Mouse (Mus musculus) CH12.LX (cell line): Measurements from ENCODE around the gene 2610507B11Rik. TPM values are rescaled to one million over a fixed set of nuclear protein-coding genes. Genes with fewer than 3 reads are reported as not detected.

ENCODE experiments used
- DNase-seq: peaks from one replicate; pipeline ENCODE4 v3.0.0-alpha.2; 2013; ENCODE audit errors: extremely low read depth
- H3K27ac ChIP-seq: 2 replicates; pipeline ENCODE4 v1.5.1; 2012; ENCODE audit warnings: low read depth, mild to moderate bottlenecking, control low read depth, moderate library complexity; ENCODE audit not compliant: insufficient read depth
- H3K27me3 ChIP-seq: replicated peaks from 2 replicates; pipeline ENCODE3; 2012; ENCODE audit warnings: inconsistent platforms
- H3K36me3 ChIP-seq, 2 experiments: replicated peaks in 1 of 2; 2 replicates each; pipeline versions ENCODE3 to v1.6.1; 2012; ENCODE audit warnings: inconsistent platforms in 1 of 2, low read length in 1 of 2, mild to moderate bottlenecking in 1 of 2, mixed read lengths in 1 of 2, moderate library complexity in 1 of 2; ENCODE audit not compliant: control insufficient read depth in 1 of 2, insufficient read depth in 1 of 2
- H3K4me1 ChIP-seq, 2 experiments: 2 replicates each; pipeline ENCODE4 v1.6.1; 2012; ENCODE audit warnings: inconsistent platforms in 1 of 2, moderate library complexity in 1 of 2; ENCODE audit not compliant: insufficient read depth in 2 of 2, control insufficient read depth in 1 of 2
- H3K4me2 ChIP-seq: 2 replicates; pipeline ENCODE4 v1.6.1; 2012; ENCODE audit warnings: low read depth, mild to moderate bottlenecking, control low read depth; ENCODE audit not compliant: poor library complexity, insufficient read depth, severe bottlenecking
- H3K4me3 ChIP-seq, 3 experiments: fragments of 150-350 bp in 1 of 3; sonication (generic) in 1 of 3; replicated peaks in 1 of 3; 2 replicates each; pipeline versions ENCODE3 to v1.5.1; 2011 to 2012; ENCODE audit warnings: low read depth in 2 of 3, low read length in 2 of 3, mild to moderate bottlenecking in 2 of 3, moderate library complexity in 2 of 3, control low read depth in 1 of 3, improper control_type of control experiment in 1 of 3, inconsistent platforms in 1 of 3, mixed read lengths in 1 of 3; ENCODE audit not compliant: poor library complexity in 1 of 3
- H3K79me2 ChIP-seq: replicated peaks from 2 replicates; pipeline ENCODE4 v1.6.1; 2012; ENCODE audit warnings: mild to moderate bottlenecking, moderate library complexity; ENCODE audit not compliant: control insufficient read depth, poor library complexity, insufficient read depth, severe bottlenecking; ENCODE audit errors: extremely low read depth
- H3K9ac ChIP-seq: 2 replicates; pipeline ENCODE4 v1.6.1; 2012; ENCODE audit warnings: low read depth, mild to moderate bottlenecking, control low read depth, moderate library complexity; ENCODE audit not compliant: insufficient read depth
- H3K9me3 ChIP-seq: replicated peaks from 2 replicates; pipeline ENCODE3; 2012; ENCODE audit warnings: low read length, inconsistent platforms, mixed read lengths
- BHLHE40 ChIP-seq: IDR thresholded peaks from 2 replicates; pipeline ENCODE4 v1.6.1; 2011; ENCODE audit warnings: mild to moderate bottlenecking, low read depth, low read length, improper control_type of control experiment
- CHD1 ChIP-seq: IDR thresholded peaks from 2 replicates; pipeline ENCODE4 v1.6.1; 2012; ENCODE audit warnings: low read depth, low read length, improper control_type of control experiment, inconsistent platforms
- CHD2 ChIP-seq: IDR thresholded peaks from 2 replicates; pipeline ENCODE4 v1.6.1; 2011; ENCODE audit warnings: low read length, improper control_type of control experiment
- CTCF ChIP-seq, 2 experiments: IDR thresholded peaks in 1 of 2; conservative IDR thresholded peaks in 1 of 2; 2 replicates each; pipeline ENCODE4 v1.5.1; 2011 to 2012; ENCODE audit warnings: low read depth in 2 of 2, low read length in 2 of 2, improper control_type of control experiment in 1 of 2, inconsistent platforms in 1 of 2, mild to moderate bottlenecking in 1 of 2, moderate library complexity in 1 of 2
- E2F4 ChIP-seq: IDR thresholded peaks from 2 replicates; pipeline ENCODE4 v1.6.1; 2011; ENCODE audit warnings: low read depth, low read length, improper control_type of control experiment; ENCODE audit not compliant: insufficient replicate concordance
- ELF1 ChIP-seq: IDR thresholded peaks from 2 replicates; pipeline ENCODE4 v1.6.1; 2014; ENCODE audit warnings: low read depth, mild to moderate bottlenecking, inconsistent platforms, low read length, improper control_type of control experiment
- EP300 ChIP-seq: IDR thresholded peaks from 2 replicates; pipeline ENCODE4 v1.6.1; 2011; ENCODE audit warnings: low read length, improper control_type of control experiment
- GABPA ChIP-seq: IDR thresholded peaks from 2 replicates; pipeline ENCODE4 v1.6.1; 2012; ENCODE audit warnings: low read depth, low read length, improper control_type of control experiment, inconsistent platforms; ENCODE audit not compliant: insufficient replicate concordance
- HCFC1 ChIP-seq: IDR thresholded peaks from 2 replicates; pipeline ENCODE4 v1.6.1; 2012; ENCODE audit warnings: low read depth, mild to moderate bottlenecking, inconsistent platforms, low read length, improper control_type of control experiment
- IRF4 ChIP-seq: IDR thresholded peaks from 2 replicates; pipeline ENCODE4 v1.6.1; 2014; ENCODE audit warnings: low read depth, mild to moderate bottlenecking, inconsistent platforms, low read length, improper control_type of control experiment
- JUN ChIP-seq: IDR thresholded peaks from 2 replicates; pipeline ENCODE4 v1.6.1; 2011; ENCODE audit warnings: low read depth, mild to moderate bottlenecking, low read length, improper control_type of control experiment, moderate library complexity; ENCODE audit not compliant: insufficient read depth
- JUND ChIP-seq: conservative IDR thresholded peaks from 2 replicates; pipeline ENCODE4 v1.6.1; 2011; ENCODE audit warnings: low read depth, low read length, improper control_type of control experiment
- KAT2A ChIP-seq: IDR thresholded peaks from 2 replicates; pipeline ENCODE4 v1.6.1; 2012; ENCODE audit warnings: low read length, improper control_type of control experiment, inconsistent platforms; ENCODE audit not compliant: insufficient replicate concordance
- MAFK ChIP-seq: IDR thresholded peaks from 2 replicates; pipeline ENCODE4 v1.6.1; 2011; ENCODE audit warnings: low read length, improper control_type of control experiment; ENCODE audit not compliant: insufficient replicate concordance
- MAZ ChIP-seq: IDR thresholded peaks from 2 replicates; pipeline ENCODE4 v1.6.1; 2012; ENCODE audit warnings: low read depth, mild to moderate bottlenecking, inconsistent platforms, low read length, improper control_type of control experiment, moderate library complexity
- MEF2A ChIP-seq: IDR thresholded peaks from 2 replicates; pipeline ENCODE4 v1.6.1; 2014; ENCODE audit warnings: low read depth, mild to moderate bottlenecking, inconsistent platforms, low read length, improper control_type of control experiment, borderline replicate concordance
- MXI1 ChIP-seq: IDR thresholded peaks from 2 replicates; pipeline ENCODE4 v1.6.1; 2011; ENCODE audit warnings: mild to moderate bottlenecking, low read depth, low read length, improper control_type of control experiment
- MYC ChIP-seq: IDR thresholded peaks from 2 replicates; pipeline ENCODE4 v1.6.1; 2011; ENCODE audit warnings: low read depth, mild to moderate bottlenecking, improper control_type of control experiment, low read length
- NELFE ChIP-seq: IDR thresholded peaks from 2 replicates; pipeline ENCODE4 v1.6.1; 2011; ENCODE audit warnings: low read depth, low read length, improper control_type of control experiment
- PAX5 ChIP-seq: IDR thresholded peaks from 2 replicates; pipeline ENCODE4 v1.6.1; 2012; ENCODE audit warnings: low read length, inconsistent platforms, mixed read lengths
- POLR2AphosphoS2 ChIP-seq: IDR thresholded peaks from 2 replicates; pipeline ENCODE4 v1.6.1; 2011; ENCODE audit warnings: low read depth, low read length, improper control_type of control experiment
- RCOR1 ChIP-seq: conservative IDR thresholded peaks from 2 replicates; pipeline ENCODE4 v1.6.1; 2012; ENCODE audit warnings: low read depth, mild to moderate bottlenecking, inconsistent platforms, low read length, improper control_type of control experiment
- SMC3 ChIP-seq: IDR thresholded peaks from 2 replicates; pipeline ENCODE4 v1.6.1; 2011; ENCODE audit warnings: low read depth, low read length, improper control_type of control experiment
- TCF12 ChIP-seq: IDR thresholded peaks from 2 replicates; pipeline ENCODE4 v1.6.1; 2014; ENCODE audit warnings: low read depth, mild to moderate bottlenecking, inconsistent platforms, low read length, improper control_type of control experiment
- USF1 ChIP-seq: IDR thresholded peaks from 2 replicates; pipeline ENCODE4 v1.6.1; 2014; ENCODE audit warnings: low read depth, mild to moderate bottlenecking, inconsistent platforms, low read length, improper control_type of control experiment
- USF2 ChIP-seq: conservative IDR thresholded peaks from 2 replicates; pipeline ENCODE4 v1.6.1; 2011; ENCODE audit warnings: low read depth, low read length, improper control_type of control experiment
- ZC3H11A ChIP-seq: IDR thresholded peaks from 2 replicates; pipeline ENCODE4 v1.6.1; 2012; ENCODE audit warnings: low read depth, mild to moderate bottlenecking, inconsistent platforms, low read length, improper control_type of control experiment
- ZKSCAN1 ChIP-seq: IDR thresholded peaks from 2 replicates; pipeline ENCODE4 v1.6.1; 2012; ENCODE audit warnings: low read depth, inconsistent platforms, low read length, improper control_type of control experiment, borderline replicate concordance
- ZMIZ1 ChIP-seq: IDR thresholded peaks from 2 replicates; pipeline ENCODE4 v1.6.1; 2012; ENCODE audit warnings: low read depth, mild to moderate bottlenecking, inconsistent platforms, low read length, improper control_type of control experiment
- dilution Hi-C: fragments of 300-500 bp; cut with MboI; formaldehyde crosslinking; loops from 2 replicates; pipeline ENCODE4 v1.14.3; 2020; ENCODE audit warnings: low sequenced_read_pairs; ENCODE audit not compliant: extremely low pct_unique_long_range_greater_than_20kb, extremely low pct_ligation_motif_present
- in situ Hi-C: fragments of 300-500 bp; cut with MboI; formaldehyde crosslinking; loops from 3 replicates; pipeline ENCODE4 v1.14.3; 2019; ENCODE audit warnings: low sequenced_read_pairs, low pct_ligation_motif_present, low pct_unique_long_range_greater_than_20kb, mixed read lengths
- polyA plus RNA-seq: library from polyadenylated mRNA; unstranded; fragments of >175 nt; gene quantifications from 2 replicates; pipeline ENCODE4 v1.2.1, GENCODE M21; 2012; ENCODE audit warnings: low read depth; ENCODE audit not compliant: insufficient read length
- total RNA-seq, 2 experiments: library from RNA; depleted of rRNA; stranded (reverse); fragments of 300-350 nt in 1 of 2; fragments of >200 nt in 1 of 2; gene quantifications; 2 replicates each; pipeline ENCODE4 v1.2.3; 2012 to 2014

2610507B11Rik gene
- total and polyA plus RNA-seq, 3 experiments: 58.9 to 96.9 (median 89.3) TPM

DNA sequence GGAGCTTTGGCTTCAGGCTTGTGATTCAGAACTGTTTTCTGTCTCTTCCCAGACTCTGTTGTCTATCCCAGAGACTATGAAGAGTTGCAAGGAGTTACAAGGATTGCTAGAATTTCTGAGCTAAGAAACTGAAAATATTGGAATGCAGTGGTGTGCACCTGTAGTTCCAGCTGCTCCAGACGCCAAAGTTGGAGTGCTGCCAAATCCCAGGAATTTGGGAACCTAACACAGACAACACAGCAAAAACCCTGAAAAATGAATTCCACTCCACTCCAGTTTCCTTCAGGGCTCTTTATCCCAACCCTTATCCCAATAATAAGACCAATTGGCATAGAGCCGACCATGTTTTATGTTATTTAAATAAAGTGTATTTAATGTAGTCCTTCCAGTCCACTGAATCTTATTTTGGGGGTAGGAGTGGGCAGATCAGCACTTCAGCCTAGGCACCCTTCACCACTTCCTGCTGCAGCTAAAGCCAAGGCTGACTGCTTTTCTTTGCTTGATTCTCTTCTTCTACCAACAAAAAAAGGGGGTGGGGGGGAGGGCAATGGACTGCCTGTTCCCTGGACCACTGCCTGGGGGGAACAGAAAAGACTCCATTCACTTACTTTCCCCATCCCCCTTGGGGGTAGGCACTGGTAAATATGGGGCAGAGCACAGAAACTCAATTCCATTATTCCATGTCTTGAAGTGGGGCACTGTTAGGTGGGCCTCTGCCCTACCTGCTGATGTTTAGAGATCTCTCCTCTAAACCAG lies 60.7 kb downstream of the 2610507B11Rik start:
- Histone ChIP-seq H3K4me1 (peaks cover 8 to 25% of the 10 kb centered on the region in 2 experiments), H3K36me3 (peaks cover 44 to 86% of the 10 kb centered on the region in 2 experiments), H3K79me2 (no peaks in the 10 kb centered on the region), H3K27me3 (no peaks in the 10 kb centered on the region), H3K9me3 (no peaks in the 10 kb centered on the region), H3K4me3 (peak overlapping the region in 2 of 3 experiments; percentile 48 to 68), H3K4me2 (peak overlapping the region; percentile 58; the same call in 1 of the 2 replicates), H3K9ac (no peak overlapping the region), H3K27ac (no peak overlapping the region)
- DNase-seq: no peak
- TF ChIP-seq ZKSCAN1 (no peak), ELF1 (no peak), POLR2AphosphoS2 (no peak), NELFE (no peak), SMC3 (no peak), MYC (no peak), E2F4 (no peak), MAZ (no peak), CTCF (conservative IDR thresholded peaks at IDR 0.05 in 1 of 2, IDR thresholded peaks at IDR 0.05 in 1 of 2; ENCODE audit: low read depth in 2 of 2, low read length in 2 of 2) (no peak), GABPA (no peak)
- in situ Hi-C loops (no loop called here), dilution Hi-C loops (no loop called here)

GRCm38 (mm10) chr11:78322860-78323259 lies 61.3 kb downstream of the 2610507B11Rik start, which contains the start of gene Aldoc:
Gene Aldoc, plus strand, starts transcription at chr11:78322968.
- H3K4me3 ChIP-seq: peak within 1 kb of the TSS; percentile 44 to 68 (median 48)
- no peak within 1 kb of the TSS for H3K27ac ChIP-seq
- H3K9me3 ChIP-seq: no peaks in the 10 kb centered on the region
- peaks cover 8 to 25% of the 10 kb centered on the region in 2 experiments for H3K4me1 ChIP-seq
- no peaks in the 10 kb centered on the region for H3K27me3 ChIP-seq
- H3K36me3 ChIP-seq: peaks cover 38 to 80% of the 10 kb centered on the region in 2 experiments
- peak within 1 kb of the TSS; percentile 28; the same call in 1 of the 2 replicates for H3K9ac ChIP-seq
- peak within 1 kb of the TSS; percentile 58 for H3K4me2 ChIP-seq
- DNase-seq: peak; percentile 99
- in situ Hi-C loops: no loop called here
- H3K79me2 ChIP-seq: no peaks in the 10 kb centered on the region
- dilution Hi-C loops: no loop called here
- TF ChIP-seq TCF12: peak; percentile 77
- TF ChIP-seq PAX5: no peak
- no peak for TF ChIP-seq GABPA
- TF ChIP-seq MEF2A: no peak; the same call in 1 of the 2 replicates
- TF ChIP-seq USF2: no peak
- TF ChIP-seq CHD1: no peak
- TF ChIP-seq MAZ: 0 out of 2 replicates have a peak, but pooled peaks have one; percentile 47
- no peak for TF ChIP-seq CHD2
- TF ChIP-seq KAT2A: no peak
- peak; percentile 78; the same call in 1 of the 2 replicates for TF ChIP-seq MXI1
- no peak for TF ChIP-seq IRF4
- no peak for TF ChIP-seq ZC3H11A
- TF ChIP-seq POLR2AphosphoS2: peak; percentile 83
- peak; percentile 46; the same call in 1 of the 2 replicates for TF ChIP-seq NELFE
- TF ChIP-seq BHLHE40: no peak; the same call in 1 of the 2 replicates
- TF ChIP-seq MYC: peak; percentile 46; the same call in 1 of the 2 replicates
- 0 out of 2 replicates have a peak, but pooled peaks have one; percentile 60 for TF ChIP-seq RCOR1
- TF ChIP-seq E2F4: no peak
- no peak for TF ChIP-seq ZKSCAN1
- no peak for TF ChIP-seq MAFK
- TF ChIP-seq ELF1: peak; percentile 66
- peak; percentile 66 for TF ChIP-seq ZMIZ1
- TF ChIP-seq JUN: no peak
- no peak for TF ChIP-seq USF1
- TF ChIP-seq EP300: no peak
- TF ChIP-seq JUND: no peak
- TF ChIP-seq HCFC1: peak; percentile 22; the same call in 1 of the 2 replicates
